Mouse (Mus musculus) adipocyte (in vitro differentiated cells): ENCODE measurements around the gene Agmat.

Experiments
- DNase-seq: peaks from one replicate; pipeline ENCODE4 v3.0.0-alpha.2; 2016; ENCODE audit warnings: low spot score

The Agmat gene

DNA sequence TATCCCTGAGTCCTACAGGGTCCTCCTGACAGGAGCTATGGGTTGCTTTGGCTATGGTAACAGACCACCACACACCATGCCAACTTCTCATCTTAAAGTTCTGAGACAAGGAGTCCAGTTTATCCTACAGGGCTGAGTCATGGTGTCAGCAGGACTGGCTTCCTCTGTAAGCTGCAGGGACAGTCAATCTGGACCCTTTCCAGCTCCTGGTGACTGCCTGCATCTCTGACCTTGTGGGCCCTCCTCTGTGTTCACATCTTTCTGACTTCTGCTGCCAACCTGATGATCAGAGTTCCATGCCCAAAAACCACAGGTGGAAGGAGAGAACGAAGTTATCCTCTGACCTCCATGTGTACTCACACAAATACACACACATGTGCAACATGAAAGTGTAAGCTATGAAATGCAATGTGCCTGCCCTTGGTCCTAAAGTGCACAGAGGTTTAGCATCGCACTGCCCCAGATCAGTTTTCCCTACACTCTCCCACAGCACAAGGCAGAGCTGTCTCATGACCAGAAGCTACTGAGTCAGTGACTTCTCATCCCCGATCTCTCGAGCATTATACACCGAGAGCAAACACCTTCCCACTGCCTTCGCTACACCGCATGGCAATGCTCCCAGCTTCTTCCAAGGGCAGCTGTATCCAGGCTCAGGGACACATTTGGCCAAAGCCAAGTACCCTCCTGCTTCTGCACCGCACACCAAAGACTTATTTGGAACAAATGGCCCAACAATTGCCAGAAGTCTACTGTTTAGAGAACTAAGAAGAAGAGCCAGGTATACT is 34.9 kb downstream of the Agmat start:
- no peak for DNase-seq

- DNase-seq, result no peak
These were observed 38.4 kb downstream of the Agmat start for GRCm38 (mm10) chr4:141784835-141785234.

GRCm38 (mm10) chr4:141786141-141786540 is 39.7 kb downstream of the Agmat start:
- DNase-seq, result no peak

DNA sequence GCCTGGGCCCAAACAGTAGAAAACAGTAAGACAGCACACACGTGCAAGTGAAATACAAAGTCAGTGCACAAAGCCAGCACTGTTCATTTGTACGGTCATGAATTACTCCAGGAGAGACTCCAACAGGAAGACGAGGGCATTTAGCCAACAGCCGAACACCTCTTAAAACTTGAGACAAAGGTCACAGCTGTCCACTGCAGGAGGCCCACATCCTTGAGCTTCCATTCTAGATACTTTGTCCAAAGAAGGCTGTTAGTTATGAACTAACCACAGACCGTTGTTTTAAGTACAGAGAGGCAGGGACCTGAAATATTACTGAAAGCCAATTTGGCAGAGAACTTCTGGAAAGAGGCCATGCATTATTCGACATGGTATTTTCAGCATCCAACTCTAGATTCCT is 40.6 kb downstream of the Agmat start:
- DNase-seq, result peak; percentile 58

GRCm38 (mm10) chr4:141787462-141787861 is 41.0 kb downstream of the Agmat start:
- no peak for DNase-seq

- no peak for DNase-seq
These were observed 43.2 kb downstream of the Agmat start for GRCm38 (mm10) chr4:141789564-141790218.

- peak; percentile 99 for DNase-seq
These were observed 44.1 kb downstream of the Agmat start, which contains the start of gene Dnajc16 for GRCm38 (mm10) chr4:141790524-141790990. Gene Dnajc16 (minus strand): TSS chr4:141790931.

- no peak for DNase-seq
These were observed 45.0 kb downstream of the Agmat start for GRCm38 (mm10) chr4:141791486-141791885.

DNA sequence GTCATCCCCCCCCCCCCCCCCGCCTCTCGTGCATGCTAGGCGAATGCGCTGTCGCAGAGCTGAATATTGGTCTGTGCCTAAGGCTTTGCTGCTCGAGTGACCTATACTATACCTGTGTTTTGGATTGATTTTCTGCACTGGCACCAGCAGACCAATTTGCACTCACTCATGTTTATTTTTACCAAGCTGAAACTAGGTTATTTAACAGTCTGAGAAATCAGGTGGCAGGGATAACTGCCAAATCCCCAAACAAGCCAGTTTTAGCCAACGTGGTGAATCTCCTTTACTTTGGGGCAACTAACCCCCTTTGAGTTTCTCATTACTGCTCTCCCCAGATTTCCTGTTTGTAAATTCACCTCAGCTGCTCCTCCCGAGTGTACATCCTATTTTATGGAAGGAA is 45.5 kb downstream of the Agmat start:
- DNase-seq, result peak; percentile 22

GRCm38 (mm10) chr4:141792554-141793281 is 46.2 kb downstream of the Agmat start:
- DNase-seq, result no peak

GRCm38 (mm10) chr4:141793282-141794151 is 47.0 kb downstream of the Agmat start, which contains the start of gene Casp9:
Gene Casp9 (plus strand): TSS chr4:141793612.
- DNase-seq, result peak; percentile 96

DNA sequence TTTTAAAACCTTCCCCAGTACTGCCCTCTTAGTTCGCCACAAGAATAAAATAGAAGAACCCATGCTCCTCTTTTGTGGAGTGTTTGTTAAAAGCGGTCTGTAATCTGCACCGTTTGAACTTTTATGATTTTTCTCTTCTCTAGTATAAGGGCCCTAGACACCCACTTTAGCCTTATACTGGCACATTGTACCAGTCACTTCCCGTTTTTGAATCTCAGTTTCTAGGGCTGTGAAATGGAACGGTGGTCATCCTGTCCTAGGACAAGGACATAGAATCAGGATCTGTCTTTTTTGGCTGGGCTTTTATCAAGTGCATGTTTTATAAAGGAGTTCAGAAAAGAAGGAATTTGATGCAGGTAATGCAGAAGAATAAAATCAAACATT is 47.7 kb downstream of the Agmat start:
- no peak for DNase-seq

DNA sequence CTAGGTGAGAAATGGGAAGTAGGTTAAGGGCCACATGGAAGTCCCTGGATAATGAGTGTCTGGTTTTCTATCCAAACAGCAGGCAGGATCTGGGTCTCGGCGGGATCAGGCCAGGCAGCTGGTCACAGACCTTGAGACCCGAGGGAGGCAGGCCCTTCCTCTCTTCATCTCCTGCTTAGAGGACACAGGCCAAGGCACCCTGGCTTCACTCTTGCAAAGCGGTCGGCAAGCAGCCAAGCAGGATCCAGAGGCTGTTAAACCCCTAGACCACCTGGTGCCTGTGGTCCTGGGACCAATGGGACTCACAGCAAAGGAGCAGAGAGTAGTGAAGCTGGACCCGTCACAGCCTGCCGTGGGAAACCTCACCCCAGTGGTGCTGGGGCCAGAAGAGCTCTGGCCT is 49.9 kb downstream of the Agmat start:
- no peak for DNase-seq

DNA sequence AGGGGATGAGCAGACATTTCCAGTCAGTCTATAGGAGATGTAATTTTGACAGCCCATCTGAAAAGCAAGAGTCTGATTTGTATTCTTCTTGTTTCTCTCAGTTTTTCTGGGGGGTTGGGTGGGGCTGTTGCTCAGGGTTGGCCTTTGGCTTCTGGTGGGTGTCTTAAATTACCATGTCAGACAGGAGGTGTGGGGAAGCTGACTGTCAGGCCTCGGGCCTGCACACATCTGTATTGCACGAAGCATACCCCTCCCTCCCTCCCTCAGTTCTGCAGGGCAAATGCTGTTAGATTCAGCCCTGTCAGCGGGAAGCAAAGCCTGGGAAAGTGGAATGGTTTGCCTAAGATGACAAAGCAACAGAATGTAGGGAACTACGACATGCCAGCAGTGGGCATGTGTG is 50.5 kb downstream of the Agmat start:
- DNase-seq, result no peak

DNA sequence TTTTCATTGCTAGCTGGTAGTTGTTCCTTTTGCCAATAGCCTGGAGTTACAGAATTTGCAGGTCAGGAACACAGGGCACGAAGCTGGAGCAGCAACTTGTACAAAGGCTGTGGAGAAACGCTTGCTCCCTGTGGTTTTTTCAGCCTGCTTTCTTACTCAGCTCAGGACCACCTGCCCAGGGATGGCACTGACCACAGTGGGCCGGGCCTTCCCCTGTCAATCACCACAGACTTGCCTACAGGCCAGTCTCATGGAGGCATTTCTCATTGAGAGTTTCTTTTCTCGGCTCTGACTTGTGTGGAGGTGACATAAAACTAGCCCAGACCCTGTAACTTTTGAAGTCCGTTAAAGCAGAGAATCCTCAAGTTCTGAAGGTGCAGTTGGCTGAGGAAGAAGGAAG is 51.1 kb downstream of the Agmat start:
- no peak for DNase-seq

- DNase-seq, result no peak
These were observed 57.6 kb downstream of the Agmat start for GRCm38 (mm10) chr4:141804105-141804504.

DNA sequence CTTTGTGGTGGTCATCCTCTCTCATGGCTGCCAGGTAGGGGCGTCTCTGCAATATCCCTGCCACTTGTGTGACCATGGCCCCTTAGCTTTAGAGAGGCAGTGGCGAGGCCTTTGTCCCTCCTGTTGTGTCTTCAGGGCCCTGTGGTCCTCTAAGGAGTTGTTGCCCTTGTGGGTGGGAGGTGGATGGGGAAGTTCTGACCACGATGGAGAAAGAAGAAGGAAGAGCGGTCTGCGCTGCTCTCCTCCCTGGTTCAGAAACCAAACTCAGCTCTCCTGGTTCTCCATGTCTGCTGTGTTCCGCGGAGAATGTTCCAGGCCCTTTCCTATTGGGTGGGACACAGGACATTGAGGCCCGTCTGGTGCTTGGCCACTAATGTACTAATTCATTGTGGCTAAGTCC is 59.4 kb downstream of the Agmat start:
- no peak for DNase-seq
